8 mouse cellular contexts compared by ENCODE assay signal in the genomic region with DNA sequence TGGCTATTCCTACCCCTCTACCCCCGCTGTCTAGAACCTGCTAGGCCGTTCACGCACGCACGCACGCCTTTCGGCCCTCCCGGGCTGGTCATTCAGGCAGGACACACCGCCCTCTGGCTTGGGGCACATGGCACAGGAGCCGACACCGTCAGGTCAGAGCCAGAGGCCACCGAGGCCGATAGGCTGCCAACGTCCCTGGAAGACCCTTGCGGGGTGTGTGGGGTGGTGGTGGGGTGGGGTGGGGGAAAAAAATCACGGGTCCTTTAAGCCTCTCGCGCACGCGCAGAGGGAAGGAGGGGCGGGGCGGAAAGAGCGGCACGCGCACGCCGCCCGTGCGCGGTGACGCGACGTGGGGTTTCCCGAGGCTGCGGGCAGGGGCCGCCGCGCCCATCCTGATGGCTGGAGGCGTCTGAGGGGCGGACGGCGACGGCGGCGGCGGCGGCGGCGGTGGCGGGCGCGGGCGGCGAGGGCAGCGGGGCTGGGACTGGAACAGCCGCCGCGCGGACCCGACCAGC. TPM values are rescaled to one million over a fixed set of nuclear protein-coding genes. Genes with fewer than 3 reads are reported as not detected.
DNase-seq lines count a peak whose midpoint lies in the region; ATAC-seq and TF ChIP-seq lines count a peak whose summit lies in the region.

A gene (plus strand): TSS at position 372 of the 515 bp plus-strand sequence.

- peak; percentile 59; the same call in 1 of the 2 replicates for ATAC-seq in erythroblast, adult 5-6 weeks (replicated peaks; ENCODE audit: low FRiP score, poor library complexity, severe bottlenecking)
- ATAC-seq in heart, embryonic 11.5 days (replicated peaks; ENCODE audit: insufficient number of reproducible peaks, low FRiP score, low TSS enrichment): peak; percentile 80
- peak; percentile 85 for ATAC-seq in kidney, embryonic 16.5 days (ENCODE audit: low FRiP score, low TSS enrichment)

- H3K4me2 ChIP-seq in heart, embryonic 11.5 days: peak within 1 kb of the TSS; percentile 81
- peak within 1 kb of the TSS; percentile 83 for H3K4me2 ChIP-seq in kidney, embryonic 16.5 days (replicated peaks; ENCODE audit: low read depth, low read length)
- peak within 1 kb of the TSS; percentile 90 for H3K4me2 ChIP-seq in myocyte (ENCODE audit: low read depth)

- under 1% methylated on average over 42 of the region's 60 CpGs for WGBS in heart, embryonic 11.5 days (ENCODE audit: insufficient replicate concordance)
- 0% methylated on average over 38 of the region's 60 CpGs for WGBS in kidney, embryonic 16.5 days
- WGBS in liver, adult 2 months: under 1% methylated on average over 46 of the region's 60 CpGs

- no peak for TF ChIP-seq CTCF in liver, adult 2 months (IDR thresholded peaks at IDR 0.05; ENCODE audit: low read depth, low read length)

- TF ChIP-seq POLR2A in liver, adult 2 months (IDR thresholded peaks at IDR 0.05; ENCODE audit: extremely low read depth, insufficient read depth, low read length): 0 out of 2 replicates have a peak, but pooled peaks have one; percentile 10
- peak; percentile 89 for TF ChIP-seq POLR2A in myocyte (IDR thresholded peaks at IDR 0.05; ENCODE audit: insufficient read length, low read depth)

- peak; percentile 92 for DNase-seq in A20 (ENCODE audit: low read depth, low spot score)
- peak; percentile 94 for DNase-seq in brain, adult 2 months (ENCODE audit: low read depth, low spot score)
- peak; percentile 62 for DNase-seq in liver, adult 2 months (ENCODE audit: extremely low read depth, low read depth, low spot score)
- peak; percentile 96 for DNase-seq in splenic B cell, adult 2 months (ENCODE audit: low read depth, low spot score)

- no peaks in the 10 kb centered on the region for H3K36me3 ChIP-seq in heart, embryonic 11.5 days (ENCODE audit: control insufficient read depth, insufficient read depth, low read length)
- no peaks in the 10 kb centered on the region for H3K36me3 ChIP-seq in kidney, embryonic 16.5 days (ENCODE audit: insufficient read depth, low read length)
- no peaks in the 10 kb centered on the region for H3K36me3 ChIP-seq in liver, adult 2 months (ENCODE audit: control insufficient read depth, insufficient read depth, low read length)
- no peaks in the 10 kb centered on the region for H3K36me3 ChIP-seq in myocyte (ENCODE audit: control insufficient read depth, insufficient read depth)
- H3K36me3 ChIP-seq in splenic B cell, adult 2 months (ENCODE audit: control insufficient read depth, insufficient read depth, low read length, poor library complexity, severe bottlenecking): no peaks in the 10 kb centered on the region

- H3K4me3 ChIP-seq in heart, embryonic 11.5 days (ENCODE audit: low read depth, low read length): peak within 1 kb of the TSS; percentile 71
- peak within 1 kb of the TSS; percentile 99 for H3K4me3 ChIP-seq in kidney, embryonic 16.5 days (ENCODE audit: low read length)
- peak within 1 kb of the TSS; percentile 69 for H3K4me3 ChIP-seq in liver, adult 2 months (ENCODE audit: insufficient read depth, low read depth, low read length)
- peak within 1 kb of the TSS; percentile 91 for H3K4me3 ChIP-seq in myocyte

- H3K4me1 ChIP-seq in heart, embryonic 11.5 days (ENCODE audit: control insufficient read depth, insufficient read depth, low read length): peaks cover 45% of the 10 kb centered on the region
- peaks cover 54% of the 10 kb centered on the region for H3K4me1 ChIP-seq in kidney, embryonic 16.5 days (ENCODE audit: insufficient read depth, low read length)
- peaks cover 12% of the 10 kb centered on the region for H3K4me1 ChIP-seq in liver, adult 2 months (ENCODE audit: control insufficient read depth, insufficient read depth, low read length)

- H3ac ChIP-seq in myocyte (ENCODE audit: control insufficient read depth, insufficient read length): peak within 1 kb of the TSS; percentile 100

- H3K27ac ChIP-seq in heart, embryonic 11.5 days (ENCODE audit: low read depth, low read length): peak within 1 kb of the TSS; percentile 91
- peak within 1 kb of the TSS; percentile 93 for H3K27ac ChIP-seq in kidney, embryonic 16.5 days (ENCODE audit: low read length)
- H3K27ac ChIP-seq in liver, adult 2 months (replicated peaks; ENCODE audit: insufficient read depth, low read depth, low read length): peak within 1 kb of the TSS; percentile 56

- peak within 1 kb of the TSS; percentile 99 for H3K9ac ChIP-seq in heart, embryonic 11.5 days (ENCODE audit: low read depth, low read length)
- H3K9ac ChIP-seq in kidney, embryonic 16.5 days (replicated peaks; ENCODE audit: low read length): peak within 1 kb of the TSS; percentile 100
- peak within 1 kb of the TSS; percentile 93 for H3K9ac ChIP-seq in liver, adult 2 months (ENCODE audit: low read depth, low read length)

- no peaks in the 10 kb centered on the region for H3K27me3 ChIP-seq in heart, embryonic 11.5 days (ENCODE audit: control insufficient read depth, insufficient read depth, low read length)
- H3K27me3 ChIP-seq in kidney, embryonic 16.5 days (ENCODE audit: insufficient read depth, low read length): no peaks in the 10 kb centered on the region
- no peaks in the 10 kb centered on the region for H3K27me3 ChIP-seq in liver, adult 2 months (ENCODE audit: control insufficient read depth, insufficient read depth, low read length)
- H3K27me3 ChIP-seq in myocyte (ENCODE audit: control insufficient read depth, insufficient read depth, insufficient read length): no peaks in the 10 kb centered on the region
- H3K27me3 ChIP-seq in splenic B cell, adult 2 months (ENCODE audit: control insufficient read depth, insufficient read depth, low read length, poor library complexity, severe bottlenecking): no peaks in the 10 kb centered on the region

- H3K9me3 ChIP-seq in heart, embryonic 11.5 days (replicated peaks; ENCODE audit: control insufficient read depth, low read length): no peaks in the 10 kb centered on the region
- no peaks in the 10 kb centered on the region for H3K9me3 ChIP-seq in kidney, embryonic 16.5 days (ENCODE audit: low read length)

- H3K79me2 ChIP-seq in liver, adult 2 months (ENCODE audit: control insufficient read depth, insufficient read depth, low read length): peaks cover 27% of the 10 kb centered on the region
- H3K79me2 ChIP-seq in myocyte (ENCODE audit: control insufficient read depth, insufficient read depth): peaks cover 51% of the 10 kb centered on the region

TF ChIP-seq in myocyte, 11 proteins besides CTCF, POLR2A, EP300 and RAD21:
- TF ChIP-seq POLR2AphosphoS2 (IDR thresholded peaks at IDR 0.05; ENCODE audit: insufficient read length, low read depth) (peak; percentile 78), MAX (IDR thresholded peaks at IDR 0.05; ENCODE audit: low read depth) (no peak), TCF3 (IDR thresholded peaks at IDR 0.05; ENCODE audit: insufficient read length, low read depth) (peak; percentile 1), MYOD1 (IDR thresholded peaks at IDR 0.05; ENCODE audit: control insufficient read depth in 1 of 3, insufficient read length in 2 of 3, low read depth in 2 of 3) (peak in 1 of 3 experiments; percentile 37)

RNA-seq across cellular contexts. Expression of the gene that starts here (rescaled TPM):
- total RNA-seq in erythroblast, adult 5-6 weeks (2015; ENCODE audit: low replicate concordance): 42.4 and 62.8 TPM in 2 replicates
- 18.8 and 34.2 TPM in 2 replicates for total RNA-seq in erythroblast, adult 5-6 weeks (2017; ENCODE audit: low replicate concordance)
- polyA plus RNA-seq in heart, embryonic 11.5 days (2014; fragmentation: Nextera tagmentation; extraction: Ambion mirVana): 410 and 416 TPM in 2 replicates
- 413 and 477 TPM in 2 replicates for polyA plus RNA-seq in kidney, embryonic 16.5 days (2015; fragmentation: Nextera tagmentation; extraction: Ambion mirVana)
- 26.5 and 40.1 TPM in 2 replicates for total RNA-seq in liver, adult 2 months (2014; rRNA removed)
- 140 and 143 TPM in 2 replicates for polyA plus RNA-seq in liver, adult 2 months (2012; rRNA removed)
- 265 TPM for polyA plus RNA-seq in myocyte (2012; fragmentation: generic; extraction: Trizol)

Comparison
In these comparisons a context has a peak if more than half of its experiments do, and no peak if none do; other contexts are left out.
1. Peak in every context shown above with its lines: DNase-seq, ATAC-seq, H3K4me3 ChIP-seq and H3K27ac ChIP-seq.